Mouse (Mus musculus) heart, adult 2 months (tissue): Measurements from ENCODE around the gene Gast. TPM values are rescaled to one million over a fixed set of nuclear protein-coding genes. Genes with fewer than 3 reads are reported as not detected.
"Not testable (repeated sequence)": the region's sequence is repeated elsewhere in the genome, so short reads cannot be mapped to it uniquely, and the experiment has no call there.

Experiments used
- DNase-seq, 2 experiments: peaks; one replicate each; pipeline ENCODE4 v3.0.0; 2021
- H3K27ac ChIP-seq: fragments of 200-600 bp; 2 replicates; pipeline ENCODE4 v1.8.1; 2022
- H3K27me3 ChIP-seq: fragments of 200-500 bp; 2 replicates; pipeline ENCODE4 v1.6.1; 2012; ENCODE audit warnings: mild to moderate bottlenecking, low read length, inconsistent platforms, mixed read lengths; ENCODE audit not compliant: control insufficient read depth, insufficient read depth
- H3K36me3 ChIP-seq: fragments of 200-500 bp; 2 replicates; pipeline ENCODE4 v1.6.1; 2012; ENCODE audit warnings: low read length, inconsistent platforms; ENCODE audit not compliant: control insufficient read depth, insufficient read depth
- H3K4me1 ChIP-seq: fragments of 200-500 bp; 2 replicates; pipeline ENCODE4 v1.6.1; 2011; ENCODE audit warnings: low read length; ENCODE audit not compliant: control insufficient read depth, insufficient read depth
- H3K4me3 ChIP-seq: fragments of 200-600 bp; 2 replicates; pipeline ENCODE4 v1.8.1; 2022
- H3K79me2 ChIP-seq: fragments of 200-500 bp; replicated peaks from 2 replicates; pipeline ENCODE4 v1.6.1; 2012; ENCODE audit warnings: mild to moderate bottlenecking, inconsistent platforms, low read length, moderate library complexity, mixed read lengths; ENCODE audit not compliant: control insufficient read depth, insufficient read depth
- H3K9ac ChIP-seq: fragments of 200-500 bp; 2 replicates; pipeline ENCODE4 v1.6.1; 2012; ENCODE audit warnings: low read depth, mild to moderate bottlenecking, control low read depth, inconsistent platforms, low read length, mixed read lengths
- CTCF ChIP-seq: fragments of 200-600 bp; IDR thresholded peaks from 2 replicates; pipeline ENCODE4 v1.8.1; 2022; ENCODE audit warnings: antibody characterized with exemption, mild to moderate bottlenecking, moderate library complexity
- EP300 ChIP-seq: fragments of 200-500 bp; IDR thresholded peaks from 2 replicates; pipeline ENCODE4 v1.6.1; 2011; ENCODE audit warnings: low read depth, low read length, control low read depth; ENCODE audit not compliant: insufficient read depth
- POLR2A ChIP-seq: fragments of 200-500 bp; IDR thresholded peaks from 2 replicates; pipeline ENCODE4 v1.6.1; 2011; ENCODE audit warnings: mild to moderate bottlenecking, low read depth, low read length, control low read depth; ENCODE audit not compliant: insufficient read depth
- WGBS: fragments of 180-500 bp; shearing (Covaris S2); methylation state at CpG from one replicate; pipeline ENCODE4 v1.1.7; 2018; 5-methylcytosine and 5-hydroxymethylcytosine counted together
- intact Hi-C: fragments of 180-260 bp; cut with DNase I; formaldehyde crosslinking; loops from one replicate; pipeline ENCODE4 v1.15.1; 2025
- polyA plus RNA-seq: library from polyadenylated mRNA; depleted of rRNA; stranded (reverse); fragments of >200 nt; gene quantifications from 2 replicates; pipeline ENCODE4 v1.2.3, GENCODE M21; 2012
- total RNA-seq, 2 experiments: library from RNA; stranded (reverse); gene quantifications; 2 replicates each; pipeline ENCODE4 v1.2.3; 2021

The Gast gene
- total and polyA plus RNA-seq, 3 experiments: not detected

DNA sequence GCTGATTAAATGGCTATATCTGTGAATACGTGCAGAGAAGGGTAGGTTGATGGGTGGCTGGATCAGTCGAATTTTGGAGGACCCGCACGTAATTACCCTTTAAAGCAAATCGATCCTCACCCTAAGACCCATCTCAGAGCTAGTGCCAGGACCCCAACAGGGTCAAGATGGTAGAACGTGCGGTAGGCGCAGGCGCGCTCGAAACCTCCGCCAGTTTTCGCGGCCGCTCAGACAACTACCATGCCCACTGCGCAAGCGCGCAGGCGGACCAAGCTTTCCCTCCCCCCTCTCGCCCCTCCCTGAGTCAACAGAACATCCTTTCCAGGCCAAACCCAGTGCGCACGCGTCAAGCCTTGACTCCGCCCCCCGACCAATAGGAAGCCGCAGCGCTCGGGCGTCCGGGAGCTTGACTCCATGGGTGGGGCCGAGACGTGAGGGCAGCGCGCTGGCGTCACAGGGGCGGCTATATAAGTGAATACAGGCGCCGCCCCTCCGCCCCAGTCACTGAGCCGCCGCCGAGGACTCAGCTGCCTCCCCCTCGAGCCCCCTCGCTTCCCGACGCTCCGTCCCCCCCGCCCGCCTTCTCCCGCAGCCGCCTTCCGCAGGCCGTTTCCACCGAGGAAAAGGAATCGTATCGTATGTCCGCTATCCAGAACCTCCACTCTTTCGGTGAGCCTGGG is 14.6 kb upstream of the Gast start, which contains the start of gene Eif1:
TSS of gene Eif1 (plus strand) at position 394 of the 680 bp plus-strand sequence.
- no peaks in the 10 kb centered on the region for H3K79me2 ChIP-seq
- peak within 1 kb of the TSS; percentile 82 for H3K9ac ChIP-seq
- intact Hi-C loops: no loop called here
- H3K27ac ChIP-seq: peak within 1 kb of the TSS; percentile 100
- peak; percentile 16; the same call in 1 of the 2 replicates for TF ChIP-seq CTCF
- TF ChIP-seq EP300: peak; percentile 74; the same call in 1 of the 2 replicates
- no peak; the same call in none of the 2 replicates for TF ChIP-seq POLR2A
- peaks cover 14% of the 10 kb centered on the region for H3K36me3 ChIP-seq
- DNase-seq: peak; percentile 100
- H3K4me3 ChIP-seq: peak within 1 kb of the TSS; percentile 97
- no peaks in the 10 kb centered on the region for H3K27me3 ChIP-seq
- H3K4me1 ChIP-seq: peaks cover 2% of the 10 kb centered on the region
- WGBS: under 1% methylated on average over 58 of the region's 58 CpGs

DNA sequence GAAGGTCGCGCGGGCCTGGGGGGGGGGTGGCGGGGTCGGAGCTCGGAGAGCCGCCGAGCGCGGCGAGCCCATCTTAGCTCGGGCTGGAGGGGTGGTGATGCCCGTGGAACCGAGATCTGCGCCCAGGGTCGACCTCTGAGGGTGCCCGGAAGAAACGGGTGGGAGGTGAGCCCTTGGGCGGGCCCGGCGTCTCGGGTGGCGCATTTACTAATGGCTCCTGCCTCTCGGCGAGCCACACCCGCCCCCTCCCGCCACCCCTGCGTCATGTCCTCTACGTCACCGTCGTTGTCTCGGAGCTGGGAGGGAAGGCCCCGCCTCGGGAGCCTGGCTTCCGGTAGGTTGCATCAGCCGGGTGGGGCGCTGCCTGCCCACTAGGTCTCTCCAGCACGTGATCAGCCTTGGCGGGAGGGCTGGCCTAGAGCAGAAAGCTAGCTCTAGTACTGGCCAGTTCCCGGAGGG is 14.0 kb upstream of the Gast start:
- Histone ChIP-seq H3K79me2 (no peaks in the 10 kb centered on the region), H3K4me1 (peaks cover 2% of the 10 kb centered on the region), H3K36me3 (peaks cover 14% of the 10 kb centered on the region), H3K9ac (peak overlapping the region; percentile 82), H3K27ac (peak overlapping the region; percentile 100), H3K4me3 (peak overlapping the region; percentile 97), H3K27me3 (no peaks in the 10 kb centered on the region)
- under 1% methylated on average over 40 of the region's 40 CpGs for WGBS
- DNase-seq: peak; percentile 94 to 98
- intact Hi-C loops: no loop called here
- TF ChIP-seq POLR2A (peak; percentile 81), EP300 (peak; percentile 67; the same call in 1 of the 2 replicates), CTCF (peak; percentile 16; the same call in 1 of the 2 replicates)

DNA sequence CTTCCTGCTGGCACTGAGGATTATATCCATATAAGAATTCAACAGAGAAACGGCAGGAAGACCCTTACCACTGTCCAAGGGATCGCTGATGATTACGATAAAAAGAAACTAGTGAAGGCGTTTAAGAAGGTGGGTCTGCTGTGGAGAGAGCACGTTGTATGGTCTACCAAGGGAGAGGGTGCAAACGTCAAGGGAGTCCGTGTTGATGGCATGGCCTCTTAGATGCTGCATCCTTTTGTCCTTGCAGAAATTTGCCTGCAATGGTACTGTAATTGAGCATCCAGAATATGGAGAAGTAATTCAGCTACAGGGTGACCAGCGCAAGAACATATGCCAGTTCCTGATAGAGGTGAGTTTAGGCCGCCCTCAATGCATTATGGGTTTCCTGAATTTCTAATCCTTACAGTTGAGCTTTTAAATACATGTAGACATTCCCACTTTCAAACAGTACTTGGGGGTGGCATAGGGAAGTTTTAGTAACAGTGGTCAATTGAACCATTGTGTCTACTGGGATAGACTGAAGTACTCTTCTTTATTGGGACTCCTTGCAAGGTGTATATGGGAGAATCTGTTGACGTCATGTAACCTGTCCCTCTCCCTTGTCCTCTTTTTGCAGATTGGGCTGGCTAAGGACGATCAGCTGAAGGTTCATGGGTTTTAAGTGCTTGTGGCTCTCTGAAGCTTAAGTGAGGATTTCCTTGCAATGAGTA is 13.4 kb upstream of the Gast start:
- H3K27ac ChIP-seq: peak overlapping the region; percentile 100
- intact Hi-C loops, H3K4me1 ChIP-seq, H3K79me2 ChIP-seq, DNase-seq, H3K27me3 ChIP-seq: not testable (repeated sequence)
- peak overlapping the region; percentile 97 for H3K4me3 ChIP-seq
- peak overlapping the region; percentile 21; the same call in 1 of the 2 replicates for H3K9ac ChIP-seq
- H3K36me3 ChIP-seq: peaks cover 14% of the 10 kb centered on the region
- WGBS: 9% methylated on average over 11 of the region's 11 CpGs

DNA sequence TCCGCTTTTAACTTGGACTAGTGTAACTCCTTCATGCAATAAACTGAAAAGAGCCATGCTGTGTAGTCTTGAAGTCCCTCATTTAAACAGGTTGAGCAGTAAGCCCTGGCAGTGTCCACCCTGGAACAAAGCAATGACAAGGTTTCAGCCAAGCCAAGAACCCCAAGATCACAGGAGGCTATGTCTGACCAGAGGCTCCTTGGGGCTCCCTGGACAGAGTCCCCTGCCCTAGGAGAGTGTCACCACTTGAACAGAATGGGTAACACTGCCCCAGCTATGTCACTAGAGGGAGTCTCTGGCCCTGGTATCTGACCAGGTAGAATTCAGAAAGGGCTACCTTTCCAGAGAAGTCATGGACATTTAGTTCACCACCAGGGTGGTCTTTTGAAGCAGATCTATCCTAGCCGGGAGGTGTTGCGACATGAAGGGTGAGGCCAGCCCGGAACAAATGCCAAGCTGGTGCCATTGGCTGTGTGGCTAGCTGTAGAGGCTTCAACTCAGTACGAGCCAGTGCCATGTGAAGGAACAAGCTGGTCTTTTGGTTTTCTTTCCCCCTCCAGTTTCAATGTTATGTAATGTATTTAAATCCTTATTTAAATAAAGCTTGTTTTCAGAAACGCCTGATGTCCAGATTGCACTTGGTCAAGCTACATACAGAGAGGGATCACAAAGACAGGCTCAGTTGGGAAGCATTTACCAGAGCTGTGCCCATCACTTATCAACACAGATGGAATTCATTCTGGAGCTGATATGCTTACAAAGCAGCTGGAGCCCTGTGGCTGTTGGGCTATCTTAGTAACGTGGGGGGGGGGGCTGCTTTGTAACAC is 12.5 kb upstream of the Gast start:
- TF ChIP-seq CTCF: peak; percentile 23; the same call in 1 of the 2 replicates
- H3K27ac ChIP-seq, H3K27me3 ChIP-seq, H3K4me1 ChIP-seq, H3K9ac ChIP-seq, DNase-seq, intact Hi-C loops, H3K4me3 ChIP-seq, H3K79me2 ChIP-seq: not testable (repeated sequence)
- 61% methylated on average over 7 of the region's 7 CpGs for WGBS
- H3K36me3 ChIP-seq: peaks cover 14% of the 10 kb centered on the region

DNA sequence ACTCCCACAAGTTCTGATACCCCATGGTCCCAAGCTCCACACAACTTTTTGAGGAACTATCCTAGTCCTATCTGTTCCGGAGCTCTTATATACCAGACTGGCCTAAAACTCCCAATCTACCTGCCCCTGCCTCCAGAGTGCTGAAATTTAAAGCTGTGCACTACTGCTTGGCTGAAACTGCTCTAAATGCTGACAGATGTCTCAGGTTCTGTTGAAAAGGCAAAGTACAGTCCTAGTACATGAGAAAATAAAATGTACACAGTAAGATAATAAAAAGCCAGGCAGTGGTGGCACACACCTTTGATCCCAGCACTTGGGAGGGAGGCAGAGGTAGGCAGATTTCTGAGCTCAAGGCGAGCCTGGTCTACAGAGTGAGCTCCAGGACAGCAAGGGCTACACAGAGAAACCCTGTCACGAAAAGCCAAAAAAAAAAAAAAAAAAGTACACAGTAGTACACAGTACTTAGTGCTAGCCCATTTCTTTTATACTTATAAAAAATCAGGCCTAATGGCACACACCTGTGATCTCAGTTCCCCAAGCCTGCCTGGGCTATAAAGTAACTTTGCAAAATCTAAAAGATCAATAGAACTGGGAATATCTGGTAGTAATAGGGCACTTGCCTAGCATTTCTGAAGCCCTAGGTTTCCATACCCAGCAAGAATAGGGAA is 11.5 kb upstream of the Gast start:
- WGBS: 69% methylated on average over 3 of the region's 3 CpGs
- H3K9ac ChIP-seq: no peak overlapping the region
- peaks cover 2% of the 10 kb centered on the region for H3K4me1 ChIP-seq
- no peaks in the 10 kb centered on the region for H3K27me3 ChIP-seq
- no peak overlapping the region for H3K4me3 ChIP-seq
- no peak overlapping the region for H3K27ac ChIP-seq
- peaks cover 14% of the 10 kb centered on the region for H3K36me3 ChIP-seq
- no peak for DNase-seq
- intact Hi-C loops: no loop called here
- no peak for TF ChIP-seq EP300
- no peak for TF ChIP-seq POLR2A
- TF ChIP-seq CTCF: no peak
- H3K79me2 ChIP-seq: no peaks in the 10 kb centered on the region
